Mouse (Mus musculus) left cerebral cortex, postnatal 10 days (tissue): ENCODE data around the gene Mbd4. TPM values are rescaled to one million over a fixed set of nuclear protein-coding genes. Genes with fewer than 3 reads are reported as not detected.

Experiments
- DNase-seq, 2 experiments: peaks; one replicate each; pipeline ENCODE4 v3.0.0; 2021 to 2022; ENCODE audit warnings: low spot score in 2 of 2, mixed read lengths in 1 of 2; ENCODE audit errors: extremely low spot score in 1 of 2
- intact Hi-C: fragments of 180-260 bp; cut with DNase I; formaldehyde crosslinking; loops from one replicate; pipeline ENCODE4 v1.15.1; 2025
- total RNA-seq, 2 experiments: library from RNA; stranded (reverse); gene quantifications; 2 replicates each; pipeline ENCODE4 v1.2.3; 2021

The Mbd4 gene
- total RNA-seq, 2 experiments from 2014 or later: 7.0 to 7.1 TPM

DNA sequence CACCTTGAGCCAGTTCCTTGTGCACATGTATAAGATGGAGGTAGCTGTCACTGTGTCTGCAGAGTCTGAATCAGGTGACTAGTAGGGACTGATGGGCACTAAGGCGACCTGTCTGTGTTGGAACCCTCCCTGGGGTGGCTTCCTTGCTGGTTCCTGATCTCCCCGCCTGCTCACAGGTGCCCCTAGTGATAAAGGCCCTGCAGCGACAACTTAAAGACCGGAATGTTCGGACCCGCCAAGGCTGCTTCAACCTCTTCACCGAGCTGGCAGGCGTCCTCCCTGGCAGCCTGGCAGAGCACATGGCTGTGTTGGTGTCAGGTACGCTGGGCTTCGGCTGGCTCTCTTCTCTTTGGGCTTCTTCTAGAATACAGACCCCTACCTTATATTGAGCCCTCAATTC, 62.2 kb downstream of the Mbd4 start:
- intact Hi-C loops: no loop called here
- DNase-seq: no peak

Other genes with a start within 250 kb of the Mbd4 start
- 100 to 1,000 TPM; 121 to 132 TPM for gene Raf1, start 176.7 kb downstream of the Mbd4 start, total RNA-seq
- 1 to 10 TPM; 1.4 to 1.6 TPM for gene Tmem40, start 91.0 kb downstream of the Mbd4 start, total RNA-seq
- gene Cand2, start 78.8 kb downstream of the Mbd4 start, total RNA-seq: 1 to 10 TPM; 2.7 to 3.7 TPM
- 100 to 1,000 TPM; 581 to 642 TPM for gene Rpl32, start 44.6 kb downstream of the Mbd4 start, total RNA-seq
- gene Efcab12, start 15.0 kb downstream of the Mbd4 start, total RNA-seq: 1 to 10 TPM; 2.7 to 3.8 TPM
- gene Ift122, start 99 bp upstream of the Mbd4 start, total RNA-seq: 10 to 100 TPM; 30.2 to 30.5 TPM
- gene Rho, start 78.4 kb upstream of the Mbd4 start, total RNA-seq: under 1 TPM; 0.36 to 0.49 TPM
- gene H1foo, start 91.6 kb upstream of the Mbd4 start, total RNA-seq: not detected
- gene Plxnd1, start 141.6 kb upstream of the Mbd4 start, total RNA-seq: 100 to 1,000 TPM; 183 to 194 TPM